Mouse (Mus musculus) left cerebral cortex, adult 9 months (tissue): ENCODE data around the gene Fam162b.

ENCODE experiments used
- DNase-seq, 2 experiments: peaks; one replicate each; pipeline ENCODE4 v3.0.0; 2022; ENCODE audit warnings: low spot score in 2 of 2

Gene Fam162b

GRCm38 (mm10) chr10:51590139-51590574, at the start of gene Fam162b:
Gene Fam162b (minus strand): TSS chr10:51590517.
- no peak for DNase-seq

- DNase-seq = no peak
Observed at GRCm38 (mm10) chr10:51631411-51632136, 41.3 kb upstream of the Fam162b start, which contains the start of gene Gprc6a. Gene Gprc6a (minus strand): TSS chr10:51631461.

DNA sequence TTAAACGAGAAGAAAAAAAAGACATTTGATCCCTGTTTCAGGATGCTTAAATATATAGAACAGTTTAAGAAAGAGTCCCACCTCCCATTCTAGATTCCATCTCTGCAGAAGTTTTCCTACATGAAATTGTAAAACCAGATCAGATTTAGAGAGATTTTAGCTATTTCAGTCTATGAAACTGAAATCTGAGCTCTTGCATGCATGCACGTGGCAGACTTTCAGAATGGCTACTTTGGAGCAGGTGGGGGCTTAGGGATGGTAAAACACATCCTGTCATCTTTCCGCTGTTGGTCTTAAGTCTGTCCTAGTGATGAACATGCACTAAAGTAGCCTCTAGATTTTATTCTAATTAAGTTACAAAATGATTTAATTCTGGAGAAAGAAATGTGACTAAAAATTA, 30.9 kb upstream of the Fam162b start:
- DNase-seq = no peak

DNA sequence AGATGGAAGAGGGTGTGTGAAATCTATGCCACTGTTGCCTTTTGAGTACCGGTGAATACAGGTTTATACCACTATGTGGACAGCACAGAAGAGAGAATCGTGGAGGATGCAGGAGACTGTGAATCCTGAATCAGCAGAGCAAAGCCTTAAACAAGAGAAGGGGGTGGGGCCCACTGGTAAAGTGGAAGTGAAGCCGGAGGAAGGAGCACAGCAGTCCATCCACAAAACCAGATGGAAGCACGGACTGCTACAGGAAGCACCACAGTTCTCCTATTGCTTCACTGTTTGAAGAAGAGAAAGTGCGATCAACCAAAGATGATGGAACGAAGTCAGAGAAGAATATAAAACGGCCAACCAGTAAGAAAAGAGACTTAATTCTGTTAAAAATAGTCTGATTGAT, 29.8 kb upstream of the Fam162b start:
- no peak for DNase-seq

GRCm38 (mm10) chr10:51618538-51618937, 28.2 kb upstream of the Fam162b start:
- no peak for DNase-seq

- DNase-seq = no peak
Observed at GRCm38 (mm10) chr10:51614826-51615590, 24.7 kb upstream of the Fam162b start.

DNA sequence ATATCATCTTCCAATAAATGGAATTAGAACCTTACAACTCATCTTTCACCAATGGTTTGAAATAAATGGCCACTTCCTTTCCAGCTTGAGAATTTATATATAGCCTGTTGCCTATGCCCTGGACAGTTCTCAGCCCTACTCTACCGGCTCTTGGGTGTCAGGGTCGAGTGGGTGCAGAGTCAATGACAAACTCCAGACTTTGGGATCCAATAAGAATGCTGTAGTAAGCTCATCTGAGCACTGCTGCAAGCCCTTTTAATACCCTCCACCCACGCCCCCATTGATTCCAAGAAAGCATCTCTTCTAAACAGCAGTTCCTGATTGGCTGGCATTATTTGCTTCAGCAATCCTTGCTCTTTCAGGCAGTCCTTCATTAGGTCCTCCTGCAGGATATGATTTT, 23.1 kb upstream of the Fam162b start:
- DNase-seq = no peak

DNA sequence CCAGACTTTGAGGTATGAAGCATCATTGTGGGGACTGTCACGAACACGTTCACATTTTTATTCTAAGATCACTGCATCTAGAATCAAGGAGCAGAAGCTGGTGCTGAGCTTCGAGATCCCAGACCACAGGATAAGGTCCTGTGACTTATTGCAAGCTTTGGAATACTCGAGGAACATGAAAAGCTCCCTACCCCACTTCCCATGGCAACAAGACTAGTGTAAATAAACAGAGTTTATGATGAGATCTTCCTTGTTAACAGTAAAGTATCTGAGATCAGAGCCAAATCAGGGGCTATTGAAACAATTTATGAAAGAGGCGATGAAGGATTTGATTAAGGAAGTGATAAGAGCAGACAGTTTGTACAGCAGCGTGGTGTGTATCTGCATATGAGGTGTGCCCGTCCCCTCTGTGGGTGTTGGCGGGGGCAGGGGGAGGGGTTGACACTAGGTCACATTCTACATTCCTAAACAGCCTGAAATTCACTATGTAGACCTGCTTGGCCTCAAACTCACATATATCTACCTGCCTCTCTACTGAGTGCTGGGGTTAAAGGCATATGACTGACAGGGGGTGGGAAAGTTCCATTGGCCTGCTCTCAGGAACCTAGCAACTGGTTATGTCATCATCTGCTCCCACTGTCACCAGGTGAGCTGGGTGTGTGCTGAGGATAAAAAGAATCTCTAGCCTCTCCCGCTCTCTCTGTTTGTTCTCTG, 21.8 kb upstream of the Fam162b start:
- DNase-seq = no peak

DNA sequence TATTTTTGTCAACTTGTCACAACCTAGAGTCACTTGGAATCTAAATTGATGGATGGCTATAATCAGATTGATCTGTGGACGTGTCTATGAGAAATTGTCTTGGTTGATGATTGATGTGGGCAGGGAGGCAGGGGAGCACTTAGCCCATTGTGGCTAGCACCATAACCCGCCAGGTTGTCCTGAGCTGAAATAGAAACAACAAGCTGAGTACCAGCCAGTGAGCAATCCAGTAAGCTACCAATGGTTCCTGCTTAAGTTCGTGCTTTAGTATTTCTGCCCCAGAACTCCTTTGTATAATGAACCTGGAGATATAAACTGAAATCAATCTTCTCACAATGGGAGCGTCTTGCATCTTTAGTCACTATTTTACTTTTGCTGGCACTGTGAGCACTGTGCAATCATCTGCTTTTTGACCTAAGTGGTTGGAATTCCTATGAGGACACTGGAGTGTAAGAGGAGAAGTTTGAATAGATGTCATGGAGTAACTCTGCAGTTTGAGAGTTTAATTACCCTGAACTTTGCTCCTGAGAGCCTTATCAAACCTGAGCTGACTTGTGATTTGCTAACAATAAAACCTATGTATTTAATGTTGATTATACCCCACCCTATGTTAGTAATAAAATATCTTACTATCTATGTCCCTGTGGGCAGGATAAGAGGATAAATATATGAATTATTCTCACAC, 19.6 kb upstream of the Fam162b start:
- DNase-seq = no peak

DNA sequence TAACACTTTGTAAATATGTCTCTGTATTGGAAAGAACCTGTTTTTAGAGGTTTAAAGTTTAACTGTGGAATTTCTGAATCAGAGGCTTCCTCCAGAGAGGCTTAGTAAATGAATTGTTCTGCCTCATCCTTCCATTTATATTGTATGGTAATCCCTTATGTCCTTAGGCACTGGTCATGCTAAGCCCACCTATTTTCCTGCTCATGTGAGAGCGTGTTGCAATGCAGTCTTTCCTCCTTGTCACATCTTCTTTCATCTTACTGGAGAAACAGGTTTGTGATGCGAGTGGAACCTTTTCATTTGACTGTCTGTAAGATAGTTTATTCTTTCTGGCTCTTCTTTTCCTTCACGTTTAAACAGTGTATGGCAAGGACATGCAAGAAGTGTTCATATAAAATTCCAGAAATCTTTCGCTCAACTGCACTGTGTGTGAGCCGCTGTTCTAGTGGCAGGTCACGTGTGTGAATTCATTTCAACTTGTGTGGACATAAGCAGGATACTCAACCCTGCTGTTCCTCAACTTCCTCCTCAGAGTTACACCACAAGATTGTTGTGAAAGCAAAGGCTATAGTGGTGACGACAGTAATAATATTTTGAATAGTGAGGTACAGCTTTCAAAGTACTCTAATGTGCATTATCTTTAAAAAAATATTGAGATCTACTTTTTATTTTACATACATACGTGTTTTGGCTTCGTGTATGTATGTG, 6.8 kb upstream of the Fam162b start:
- no peak for DNase-seq

DNA sequence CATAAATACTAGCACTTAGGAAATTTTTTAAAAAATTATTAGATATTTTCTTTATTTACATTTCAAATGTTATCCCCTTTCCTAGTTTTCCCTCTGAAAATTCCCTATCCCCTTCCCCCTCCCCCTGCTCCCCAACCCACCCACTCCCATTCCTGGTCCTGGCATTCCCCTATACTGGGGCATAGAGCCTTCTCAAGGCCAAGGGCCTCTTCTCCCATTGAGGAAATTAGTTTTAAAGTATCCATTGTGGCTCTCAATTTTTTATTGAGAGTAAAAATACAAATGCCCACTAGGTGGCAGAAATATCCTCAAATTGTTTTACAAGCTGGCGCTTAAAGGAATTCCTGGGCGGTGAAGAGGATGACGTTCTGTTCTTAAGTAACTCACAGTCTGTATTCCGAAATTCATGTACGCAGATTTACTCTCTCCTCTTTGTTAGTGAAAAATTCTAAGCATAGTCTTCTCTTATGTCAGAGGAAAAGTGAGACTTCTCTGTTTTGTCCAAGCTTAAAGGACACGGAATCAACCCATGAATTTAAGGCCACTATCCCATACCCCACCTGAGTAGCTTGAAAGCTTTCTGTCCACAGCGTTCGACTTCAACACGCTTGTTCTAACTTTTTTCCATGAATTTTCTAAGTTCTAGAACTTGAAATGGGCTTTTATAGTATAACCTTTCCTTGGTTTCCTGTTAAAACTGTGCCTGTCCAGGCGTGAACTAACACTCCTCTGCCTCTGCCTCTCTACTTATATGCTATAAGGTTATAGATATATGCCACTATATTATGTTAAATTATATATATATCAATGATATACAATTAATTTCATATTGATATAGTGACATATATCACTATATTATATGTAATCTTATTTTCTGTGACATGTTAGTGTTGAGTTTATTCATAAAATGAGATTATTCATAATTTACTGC, 4.9 kb upstream of the Fam162b start:
- DNase-seq = no peak

DNA sequence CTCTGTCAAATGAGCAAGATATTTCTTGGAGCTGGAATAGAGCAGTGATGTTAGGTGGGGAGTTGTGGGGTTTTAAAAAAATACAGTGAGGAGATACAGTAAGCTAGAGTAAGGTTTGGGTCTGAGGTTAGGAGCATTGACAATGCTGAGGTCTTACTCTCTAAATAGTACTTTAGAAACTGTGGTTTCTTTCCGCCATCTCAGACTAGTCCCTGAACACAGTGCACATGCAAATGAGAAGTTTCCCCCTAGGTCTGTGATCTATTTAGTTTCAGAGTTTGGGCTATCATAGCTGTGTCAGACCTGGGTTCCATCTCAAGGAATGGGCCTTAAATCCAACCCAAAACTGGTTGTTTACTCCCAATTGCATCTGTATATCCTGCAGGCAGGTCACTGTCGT, 1.3 kb upstream of the Fam162b start:
- no peak for DNase-seq

- no peak for DNase-seq
Observed at GRCm38 (mm10) chr10:51584919-51585318, 5.4 kb downstream of the Fam162b start.

DNA sequence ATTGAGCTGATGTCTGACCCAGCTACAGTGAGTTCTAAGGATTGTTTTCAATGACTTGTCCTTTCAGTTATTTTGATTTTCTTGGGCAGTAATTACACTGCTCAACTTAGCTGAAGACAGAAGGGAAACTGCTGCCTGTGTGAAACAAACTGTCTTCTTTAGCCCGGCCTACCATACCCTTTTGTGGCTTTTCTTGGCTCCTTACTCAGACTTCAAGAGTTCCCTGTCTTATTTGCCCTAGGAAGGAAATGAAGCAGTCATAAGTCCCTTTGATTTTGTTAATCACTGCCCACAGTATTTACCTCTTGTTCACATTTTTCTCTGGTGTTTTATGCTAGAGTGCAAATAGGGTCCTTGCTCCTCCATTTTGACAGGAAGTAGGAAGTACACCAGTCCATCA, 5.9 kb downstream of the Fam162b start:
- no peak for DNase-seq

- no peak for DNase-seq
Observed at GRCm38 (mm10) chr10:51571225-51571996, 18.9 kb downstream of the Fam162b start.

- DNase-seq = no peak
Observed at GRCm38 (mm10) chr10:51556005-51556404, 34.3 kb downstream of the Fam162b start.

DNA sequence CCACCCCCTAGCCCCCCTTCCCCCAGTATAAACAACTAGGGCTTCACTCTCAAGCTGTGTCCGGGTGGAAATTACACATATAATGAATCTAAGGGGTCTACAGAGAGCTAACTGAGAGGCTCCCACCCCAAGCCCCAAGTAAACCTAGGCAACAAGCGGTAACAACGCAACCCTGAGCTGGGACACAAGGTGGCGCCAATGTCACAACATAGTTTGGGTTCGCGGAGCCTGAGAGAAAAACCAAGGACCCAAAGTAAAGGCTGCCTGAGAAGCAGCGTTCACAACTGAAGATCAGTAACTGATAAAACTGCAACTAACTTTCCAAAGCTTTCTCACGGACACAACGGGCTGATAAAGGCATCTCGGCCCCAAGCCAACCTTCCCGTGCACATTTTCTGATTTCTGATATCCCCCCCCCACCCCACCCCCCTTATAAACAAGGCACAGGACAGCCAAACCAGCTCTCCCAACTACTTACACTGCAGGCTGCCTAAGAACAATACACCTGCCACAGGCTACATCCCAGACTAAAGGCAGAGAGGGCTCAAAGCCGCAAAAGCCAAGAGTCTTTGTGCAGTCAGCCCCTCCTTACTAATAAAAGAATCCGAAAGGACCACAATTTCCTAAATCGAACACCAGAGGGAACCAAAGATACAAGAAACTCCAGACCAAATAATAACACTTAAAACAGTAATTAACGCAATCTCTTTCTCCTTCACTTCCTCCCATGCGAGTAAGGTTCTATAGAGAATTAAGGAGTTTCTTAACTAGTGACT, 36.8 kb downstream of the Fam162b start:
- peak in 1 of 2 experiments; percentile 78 for DNase-seq
